22 mouse cellular contexts compared by ENCODE assay signal in the genomic region with DNA sequence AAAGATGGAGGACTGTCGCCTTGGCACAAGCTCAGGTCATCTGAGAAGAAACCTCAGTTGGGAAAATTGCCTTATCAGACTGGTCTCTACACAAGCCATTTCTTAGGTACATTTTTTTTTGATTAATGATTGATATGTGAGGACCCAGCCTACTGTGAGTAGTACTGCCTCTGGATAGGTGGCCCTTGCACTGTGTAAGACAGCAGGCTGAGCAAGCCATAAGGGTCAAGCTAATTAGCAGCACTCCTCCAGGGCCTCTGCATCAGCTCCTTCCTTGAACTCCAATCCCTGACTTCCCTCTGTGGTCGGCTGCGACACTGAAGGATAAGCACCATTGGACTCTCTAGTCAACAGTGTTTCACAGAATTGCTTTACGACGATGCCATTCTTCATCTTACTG.
DNase-seq lines count a peak whose midpoint lies in the region; ATAC-seq and TF ChIP-seq lines count a peak whose summit lies in the region.
"Had no signal": no experiment of that assay in that cellular context is flagged by ENCODE, and none has a peak within 500 bp of the region (broad histone marks: within the 10 kb centered on the region; RNA-seq: fewer than 3 reads in every experiment).

No protein-coding gene starts in this region.

- no peak overlapping the region for H3K4me2 ChIP-seq in stomach, embryonic 15.5 days
- no peak overlapping the region for H3K4me2 ChIP-seq in stomach, postnatal 0 days (replicated peaks; ENCODE audit: low read depth)
- no peak overlapping the region for H3K4me2 ChIP-seq in intestine, embryonic 15.5 days (replicated peaks)
- H3K4me2 ChIP-seq in intestine, postnatal 0 days (replicated peaks; ENCODE audit: low read depth) = no peak overlapping the region
- H3K4me2 ChIP-seq in liver, embryonic 11.5 days = no peak overlapping the region
- H3K4me2 ChIP-seq: embryonic facial prominence, embryonic 12.5 days; forebrain, embryonic 13.5 days had no signal

- H3K9me3 ChIP-seq in stomach, embryonic 15.5 days = no peaks in the 10 kb centered on the region
- H3K9me3 ChIP-seq in stomach, postnatal 0 days (ENCODE audit: control insufficient read depth, low read length) = no peaks in the 10 kb centered on the region
- H3K9me3 ChIP-seq in intestine, embryonic 15.5 days = no peaks in the 10 kb centered on the region
- H3K9me3 ChIP-seq in intestine, postnatal 0 days (ENCODE audit: control insufficient read depth) = no peaks in the 10 kb centered on the region
- no peaks in the 10 kb centered on the region for H3K9me3 ChIP-seq in liver, embryonic 11.5 days (ENCODE audit: control insufficient read depth, low read length)
- H3K9me3 ChIP-seq: embryonic facial prominence, embryonic 10.5 days; embryonic facial prominence, embryonic 12.5 days; forebrain, embryonic 13.5 days; G1E had no signal

- no peak overlapping the region for H3K4me3 ChIP-seq in stomach, embryonic 15.5 days (replicated peaks)
- H3K4me3 ChIP-seq in stomach, postnatal 0 days (ENCODE audit: low read depth, low read length) = no peak overlapping the region
- no peak overlapping the region for H3K4me3 ChIP-seq in intestine, embryonic 15.5 days (replicated peaks)
- H3K4me3 ChIP-seq in intestine, postnatal 0 days (ENCODE audit: low read depth, low read length) = no peak overlapping the region
- H3K4me3 ChIP-seq in liver, embryonic 11.5 days (ENCODE audit: low read depth, low read length) = no peak overlapping the region
- H3K4me3 ChIP-seq: embryonic facial prominence, embryonic 10.5 days; embryonic facial prominence, embryonic 12.5 days; forebrain, embryonic 13.5 days had no signal

- no peak for DNase-seq in stomach, postnatal 0 days (ENCODE audit: low spot score)
- no peak for DNase-seq in liver, embryonic 11.5 days (ENCODE audit: low spot score)
- DNase-seq in kidney, adult 18-20 months = no peak
- no peak for DNase-seq in spleen, adult 18-20 months
- DNase-seq: adrenal gland, adult 8-10 months; adrenal gland, postnatal 14 days; adrenal gland, postnatal 36 days; cerebellum, adult 11-12 months; cerebellum, adult 2 months; cerebellum, adult 9-10 months; cerebellum, postnatal 10 days; cerebellum, postnatal 25 days had no signal

- TF ChIP-seq CTCF in stomach, postnatal 0 days (IDR thresholded peaks at IDR 0.05; ENCODE audit: low read depth) = no peak
- TF ChIP-seq CTCF in intestine, postnatal 0 days (IDR thresholded peaks at IDR 0.05; ENCODE audit: low read depth) = no peak

- no peaks in the 10 kb centered on the region for H3K27me3 ChIP-seq in stomach, embryonic 15.5 days (replicated peaks)
- H3K27me3 ChIP-seq in stomach, postnatal 0 days (ENCODE audit: control insufficient read depth, insufficient read depth, low read length) = no peaks in the 10 kb centered on the region
- no peaks in the 10 kb centered on the region for H3K27me3 ChIP-seq in intestine, embryonic 15.5 days (replicated peaks)
- H3K27me3 ChIP-seq in intestine, postnatal 0 days (replicated peaks; ENCODE audit: control insufficient read depth, insufficient read depth, low read length) = no peaks in the 10 kb centered on the region
- no peaks in the 10 kb centered on the region for H3K27me3 ChIP-seq in liver, embryonic 11.5 days (replicated peaks; ENCODE audit: control insufficient read depth, insufficient read depth, low read length)
- H3K27me3 ChIP-seq: embryonic facial prominence, embryonic 12.5 days; Patski had no signal

- ATAC-seq in stomach, embryonic 15.5 days (ENCODE audit: insufficient read depth, low FRiP score, low read depth) = peak; percentile 53; the same call in 1 of the 2 replicates
- ATAC-seq in stomach, postnatal 0 days (ENCODE audit: low FRiP score, low TSS enrichment) = no peak
- peak; percentile 85 for ATAC-seq in intestine, embryonic 15.5 days
- ATAC-seq in intestine, postnatal 0 days = peak; percentile 79
- no peak for ATAC-seq in liver, embryonic 11.5 days (replicated peaks; ENCODE audit: low FRiP score)
- ATAC-seq: activated CD4-positive, CD25-positive, alpha-beta regulatory T cell, adult 4 months; forebrain, embryonic 13.5 days; forebrain, embryonic 16.5 days; Patski had no signal

- H3K4me1 ChIP-seq in stomach, embryonic 15.5 days = no peaks in the 10 kb centered on the region
- no peaks in the 10 kb centered on the region for H3K4me1 ChIP-seq in stomach, postnatal 0 days (replicated peaks; ENCODE audit: control insufficient read depth, insufficient read depth)
- H3K4me1 ChIP-seq in intestine, embryonic 15.5 days (replicated peaks) = 0 out of 2 replicates have a peak, but pooled peaks cover 6% of the 10 kb centered on the region
- peaks cover 3% of the 10 kb centered on the region for H3K4me1 ChIP-seq in intestine, postnatal 0 days (replicated peaks; ENCODE audit: control insufficient read depth, insufficient read depth, low read length)
- no peaks in the 10 kb centered on the region for H3K4me1 ChIP-seq in liver, embryonic 11.5 days (replicated peaks; ENCODE audit: control insufficient read depth, insufficient read depth, low read length)

- 77% methylated on average over 5 of the region's 5 CpGs for WGBS in stomach, embryonic 15.5 days
- 83% methylated on average over 5 of the region's 5 CpGs for WGBS in stomach, postnatal 0 days
- 72% methylated on average over 5 of the region's 5 CpGs for WGBS in intestine, embryonic 15.5 days
- 50% methylated on average over 5 of the region's 5 CpGs for WGBS in intestine, postnatal 0 days
- 76% methylated on average over 5 of the region's 5 CpGs for WGBS in liver, embryonic 11.5 days

- TF ChIP-seq EP300 in stomach, postnatal 0 days (optimal IDR thresholded peaks at IDR 0.05) = no peak

- H3K9ac ChIP-seq in stomach, embryonic 15.5 days = no peak overlapping the region
- no peak overlapping the region for H3K9ac ChIP-seq in stomach, postnatal 0 days (ENCODE audit: low read length)
- H3K9ac ChIP-seq in intestine, embryonic 15.5 days = no peak overlapping the region
- no peak overlapping the region for H3K9ac ChIP-seq in intestine, postnatal 0 days (ENCODE audit: low read depth, low read length)
- H3K9ac ChIP-seq in liver, embryonic 11.5 days (ENCODE audit: low read depth, low read length) = no peak overlapping the region
- H3K9ac ChIP-seq: embryonic facial prominence, embryonic 12.5 days; forebrain, embryonic 13.5 days had no signal

- no peak overlapping the region for H3K27ac ChIP-seq in stomach, embryonic 15.5 days
- no peak overlapping the region for H3K27ac ChIP-seq in stomach, postnatal 0 days (replicated peaks)
- H3K27ac ChIP-seq in intestine, embryonic 15.5 days = no peak overlapping the region
- H3K27ac ChIP-seq in intestine, postnatal 0 days (ENCODE audit: low read depth, low read length) = no peak overlapping the region
- H3K27ac ChIP-seq in liver, embryonic 11.5 days (ENCODE audit: low read depth, low read length) = no peak overlapping the region
- H3K27ac ChIP-seq: embryonic facial prominence, embryonic 12.5 days; forebrain, embryonic 13.5 days had no signal

- no peaks in the 10 kb centered on the region for H3K36me3 ChIP-seq in stomach, embryonic 15.5 days
- no peaks in the 10 kb centered on the region for H3K36me3 ChIP-seq in stomach, postnatal 0 days (ENCODE audit: control insufficient read depth, insufficient read depth, low read length)
- no peaks in the 10 kb centered on the region for H3K36me3 ChIP-seq in intestine, embryonic 15.5 days
- no peaks in the 10 kb centered on the region for H3K36me3 ChIP-seq in intestine, postnatal 0 days (ENCODE audit: control insufficient read depth, insufficient read depth)
- H3K36me3 ChIP-seq in liver, embryonic 11.5 days (ENCODE audit: control insufficient read depth, insufficient read depth, low read length) = no peaks in the 10 kb centered on the region
- H3K36me3 ChIP-seq: embryonic facial prominence, embryonic 10.5 days; embryonic facial prominence, embryonic 12.5 days; G1E had no signal

Comparison
In these comparisons a context has a peak if more than half of its experiments do, and no peak if none do; other contexts are left out.
1. ATAC-seq: peak in stomach, embryonic 15.5 days (single experiment), intestine, embryonic 15.5 days (single experiment) and intestine, postnatal 0 days (single experiment); none in stomach, postnatal 0 days (single experiment) and liver, embryonic 11.5 days (single experiment).